Mouse (Mus musculus) heart, embryonic 10.5 days (tissue): ENCODE results near the gene Btaf1. TPM values are rescaled to one million over a fixed set of nuclear protein-coding genes. Genes with fewer than 3 reads are reported as not detected.

Experiments
- DNase-seq: peaks from one replicate; pipeline ENCODE4 v3.0.0-alpha.2; 2017; ENCODE audit warnings: low spot score
- H3K27ac ChIP-seq: fragments of 300-500 bp; sonication (generic); 2 replicates; pipeline ENCODE4 v1.5.1; 2016; ENCODE audit warnings: mild to moderate bottlenecking
- H3K27me3 ChIP-seq: fragments of 300-500 bp; sonication (generic); 2 replicates; pipeline ENCODE4 v1.6.1; 2016; ENCODE audit warnings: mild to moderate bottlenecking; ENCODE audit not compliant: poor library complexity, insufficient read depth, severe bottlenecking
- H3K36me3 ChIP-seq: fragments of 300-500 bp; sonication (generic); 2 replicates; pipeline ENCODE4 v1.6.1; 2016; ENCODE audit warnings: mild to moderate bottlenecking, moderate library complexity
- H3K4me1 ChIP-seq: fragments of 300-500 bp; sonication (generic); 2 replicates; pipeline ENCODE4 v1.6.1; 2016; ENCODE audit warnings: mild to moderate bottlenecking
- H3K4me3 ChIP-seq: fragments of 300-500 bp; sonication (generic); 2 replicates; pipeline ENCODE4 v1.5.1; 2016; ENCODE audit warnings: mild to moderate bottlenecking, moderate library complexity
- H3K9me3 ChIP-seq: fragments of 300-500 bp; sonication (generic); 2 replicates; pipeline ENCODE4 v1.6.1; 2016; ENCODE audit warnings: mild to moderate bottlenecking, moderate library complexity
- WGBS: fragments of 180-500 bp; shearing (Covaris S2); methylation state at CpG from one replicate; pipeline ENCODE4 v1.1.7; 2016; 5-methylcytosine and 5-hydroxymethylcytosine counted together
- polyA plus RNA-seq: library from polyadenylated mRNA; unstranded; fragments of >200 nt; fragmentation: Nextera tagmentation; extraction: Ambion mirVana; gene quantifications from 2 replicates; pipeline ENCODE4 v1.2.1, GENCODE M21; 2016

Gene Btaf1
- polyA plus RNA-seq, 1 experiment from 2014 or later = 13.6 TPM

- Histone ChIP-seq H3K9me3 (no peaks in the 10 kb centered on the region), H3K27ac (no peak overlapping the region), H3K4me3 (no peak overlapping the region), H3K27me3 (no peaks in the 10 kb centered on the region), H3K4me1 (peaks cover 21% of the 10 kb centered on the region), H3K36me3 (peaks cover 35% of the 10 kb centered on the region)
- DNase-seq = no peak
- WGBS = 91% methylated on average over 6 of the region's 6 CpGs
Observed at GRCm38 (mm10) chr19:37016890-37017289, 91.0 kb downstream of the Btaf1 start.

DNA sequence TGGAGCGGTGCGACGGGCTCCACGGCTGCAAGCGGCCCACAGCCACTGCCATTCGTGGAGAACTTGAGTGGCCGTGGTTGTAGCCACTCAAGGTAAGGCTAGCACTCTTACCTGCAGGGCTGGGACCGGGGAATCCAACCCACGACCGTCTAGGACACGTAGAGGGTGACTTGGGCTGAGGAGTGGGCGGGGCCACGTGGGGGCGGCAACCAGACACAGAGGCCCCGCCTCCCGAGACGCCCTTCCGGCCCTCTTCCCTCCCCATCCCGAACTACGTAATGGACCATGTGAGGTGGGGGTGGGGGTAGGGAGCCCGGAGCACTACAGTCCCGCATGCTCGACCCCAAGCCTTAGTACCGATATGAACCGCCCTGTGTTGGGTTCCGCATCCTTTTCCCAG, 92.5 kb downstream of the Btaf1 start:
- whole genome bisulfite sequencing = 2% methylated on average over 26 of the region's 26 CpGs
- Histone ChIP-seq H3K27me3 (no peaks in the 10 kb centered on the region), H3K9me3 (no peaks in the 10 kb centered on the region), H3K27ac (peak overlapping the region; percentile 80), H3K4me3 (peak overlapping the region; percentile 63), H3K36me3 (peaks cover 20% of the 10 kb centered on the region), H3K4me1 (peaks cover 21% of the 10 kb centered on the region)
- DNase-seq = peak; percentile 95

- Histone ChIP-seq H3K9me3 (no peaks in the 10 kb centered on the region), H3K4me1 (peaks cover 21% of the 10 kb centered on the region), H3K4me3 (peak overlapping the region; percentile 63), H3K27ac (peak overlapping the region; percentile 80), H3K27me3 (no peaks in the 10 kb centered on the region), H3K36me3 (peaks cover 15% of the 10 kb centered on the region)
- DNase-seq = no peak
- WGBS = 63% methylated on average over 5 of the region's 5 CpGs
Observed at GRCm38 (mm10) chr19:37018931-37019330, 93.1 kb downstream of the Btaf1 start.

GRCm38 (mm10) chr19:37020531-37020930, 94.7 kb downstream of the Btaf1 start:
- no peaks in the 10 kb centered on the region for H3K9me3 ChIP-seq
- H3K4me3 ChIP-seq = no peak overlapping the region
- WGBS = 48% methylated on average over 5 of the region's 5 CpGs
- DNase-seq = no peak
- peaks cover 21% of the 10 kb centered on the region for H3K4me1 ChIP-seq
- H3K27me3 ChIP-seq = no peaks in the 10 kb centered on the region
- no peaks in the 10 kb centered on the region; the same call in 1 of the 2 replicates for H3K36me3 ChIP-seq
- H3K27ac ChIP-seq = no peak overlapping the region

DNA sequence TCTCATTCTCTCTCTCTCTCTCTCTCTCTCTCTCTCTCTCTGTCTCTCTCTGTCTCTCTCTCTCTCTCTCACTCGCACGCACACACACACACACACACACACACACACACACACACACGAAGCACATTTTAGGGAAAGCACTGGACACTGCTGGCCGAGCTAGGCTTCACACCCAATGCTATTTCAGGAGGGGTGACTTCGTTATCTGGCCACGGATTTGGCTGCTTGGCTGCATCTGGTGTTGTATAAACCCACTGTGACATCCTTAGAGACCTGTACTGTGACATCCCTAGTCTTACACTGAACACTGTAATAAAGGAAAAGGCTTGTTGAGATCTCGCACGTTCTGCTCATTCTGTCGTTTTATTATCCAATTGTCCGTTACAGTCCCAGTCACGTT, 95.1 kb downstream of the Btaf1 start:
- Histone ChIP-seq H3K27me3 (no peaks in the 10 kb centered on the region), H3K4me1 (peaks cover 25% of the 10 kb centered on the region), H3K27ac (no peak overlapping the region), H3K4me3 (no peak overlapping the region), H3K36me3 (no peaks in the 10 kb centered on the region; the same call in 1 of the 2 replicates), H3K9me3 (no peaks in the 10 kb centered on the region)
- no peak for DNase-seq
- WGBS = 71% methylated on average over 11 of the region's 11 CpGs

DNA sequence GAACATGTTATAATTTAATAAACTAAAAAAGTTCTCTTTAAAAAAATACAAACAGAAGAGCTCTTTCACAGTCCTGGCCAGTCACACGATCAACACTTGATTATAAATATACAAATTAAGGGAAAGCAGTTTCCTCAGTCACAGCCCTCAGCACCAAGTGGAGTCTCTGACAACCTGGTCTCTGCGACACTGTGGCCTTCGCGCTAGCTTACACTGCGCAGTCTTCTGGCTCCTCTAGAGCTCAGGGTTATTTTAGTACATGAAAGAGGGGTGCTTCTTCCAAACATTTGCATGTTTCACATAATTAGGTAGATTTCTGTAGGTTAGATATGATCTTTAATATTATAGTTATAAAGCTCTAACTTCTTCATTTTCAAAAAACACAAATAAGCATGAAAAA, 96.3 kb downstream of the Btaf1 start:
- no peak overlapping the region for H3K4me3 ChIP-seq
- no peaks in the 10 kb centered on the region for H3K27me3 ChIP-seq
- H3K36me3 ChIP-seq = no peaks in the 10 kb centered on the region; the same call in 1 of the 2 replicates
- H3K9me3 ChIP-seq = no peaks in the 10 kb centered on the region
- peaks cover 34% of the 10 kb centered on the region for H3K4me1 ChIP-seq
- H3K27ac ChIP-seq = no peak overlapping the region
- no peak for DNase-seq
- 86% methylated on average over 5 of the region's 5 CpGs for WGBS

- Histone ChIP-seq H3K9me3 (no peaks in the 10 kb centered on the region), H3K27me3 (no peaks in the 10 kb centered on the region), H3K4me1 (peaks cover 16% of the 10 kb centered on the region), H3K4me3 (no peak overlapping the region), H3K36me3 (no peaks in the 10 kb centered on the region; the same call in 1 of the 2 replicates), H3K27ac (0 out of 2 replicates have a peak overlapping the region, but pooled peaks have one; percentile 1)
- no peak for DNase-seq
- 76% methylated on average over 13 of the region's 13 CpGs for WGBS
Observed at GRCm38 (mm10) chr19:37025839-37026319, 100.0 kb downstream of the Btaf1 start.

GRCm38 (mm10) chr19:37026408-37026807, 100.5 kb downstream of the Btaf1 start:
- no peaks in the 10 kb centered on the region; the same call in 1 of the 2 replicates for H3K36me3 ChIP-seq
- no peak for DNase-seq
- 64% methylated on average over 11 of the region's 11 CpGs for WGBS
- H3K27ac ChIP-seq = 0 out of 2 replicates have a peak overlapping the region, but pooled peaks have one; percentile 1
- H3K4me1 ChIP-seq = peaks cover 13% of the 10 kb centered on the region
- no peaks in the 10 kb centered on the region for H3K27me3 ChIP-seq
- no peak overlapping the region for H3K4me3 ChIP-seq
- H3K9me3 ChIP-seq = no peaks in the 10 kb centered on the region

- Histone ChIP-seq H3K9me3 (no peaks in the 10 kb centered on the region), H3K27ac (no peak overlapping the region), H3K4me3 (no peak overlapping the region), H3K27me3 (no peaks in the 10 kb centered on the region), H3K4me1 (peaks cover 19% of the 10 kb centered on the region), H3K36me3 (no peaks in the 10 kb centered on the region)
- WGBS = 83% methylated on average over 6 of the region's 6 CpGs
- DNase-seq = no peak
Observed at GRCm38 (mm10) chr19:37029771-37030170, 103.9 kb downstream of the Btaf1 start.

GRCm38 (mm10) chr19:37031446-37031845, 105.6 kb downstream of the Btaf1 start:
- Histone ChIP-seq H3K27me3 (no peaks in the 10 kb centered on the region), H3K4me1 (peaks cover 10% of the 10 kb centered on the region), H3K36me3 (no peaks in the 10 kb centered on the region), H3K27ac (no peak overlapping the region), H3K4me3 (no peak overlapping the region), H3K9me3 (no peaks in the 10 kb centered on the region)
- 88% methylated on average over 5 of the region's 5 CpGs for WGBS
- no peak for DNase-seq

GRCm38 (mm10) chr19:37032364-37032763, 106.5 kb downstream of the Btaf1 start:
- Histone ChIP-seq H3K4me3 (no peak overlapping the region), H3K4me1 (peaks cover 6% of the 10 kb centered on the region; the same call in 1 of the 2 replicates), H3K9me3 (no peaks in the 10 kb centered on the region), H3K27me3 (no peaks in the 10 kb centered on the region), H3K27ac (no peak overlapping the region), H3K36me3 (no peaks in the 10 kb centered on the region)
- 87% methylated on average over 2 of the region's 2 CpGs for WGBS
- no peak for DNase-seq

- Histone ChIP-seq H3K4me1 (no peaks in the 10 kb centered on the region), H3K36me3 (no peaks in the 10 kb centered on the region)
Observed at GRCm38 (mm10) chr19:37040906-37041305, 115.0 kb downstream of the Btaf1 start.

DNA sequence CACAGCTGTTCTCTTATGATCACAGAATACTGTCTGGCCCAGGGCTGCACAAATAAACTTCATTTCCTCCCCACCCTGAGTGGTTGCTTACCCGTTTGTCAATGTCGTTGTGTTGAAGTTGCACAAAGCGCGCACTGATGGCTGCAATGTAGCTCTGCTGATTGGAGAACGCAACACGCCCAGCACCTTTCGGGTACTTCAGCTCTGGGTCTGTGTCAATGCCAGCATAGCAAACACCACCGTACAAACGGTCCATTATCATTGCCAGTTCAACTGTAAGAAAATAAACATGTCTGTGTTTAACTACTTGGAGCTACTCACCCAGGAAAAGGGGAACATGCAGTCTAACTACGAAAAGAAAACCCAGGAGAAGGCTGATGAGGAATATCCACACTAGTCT, 118.6 kb downstream of the Btaf1 start:
- no peaks in the 10 kb centered on the region for H3K4me1 ChIP-seq
- no peak overlapping the region for H3K4me3 ChIP-seq
- no peaks in the 10 kb centered on the region for H3K9me3 ChIP-seq
- WGBS = 89% methylated on average over 10 of the region's 10 CpGs
- no peak for DNase-seq
- no peaks in the 10 kb centered on the region for H3K36me3 ChIP-seq
- no peak overlapping the region for H3K27ac ChIP-seq
- H3K27me3 ChIP-seq = no peaks in the 10 kb centered on the region

More at GRCm38 (mm10) chr19:37040906-37041305, 115.0 kb downstream of the Btaf1 start:
- Histone ChIP-seq H3K27me3 (no peaks in the 10 kb centered on the region), H3K4me3 (no peak overlapping the region), H3K27ac (no peak overlapping the region), H3K9me3 (no peaks in the 10 kb centered on the region)
- DNase-seq = no peak

- no peak for DNase-seq
- no peaks in the 10 kb centered on the region for H3K36me3 ChIP-seq
- 88% methylated on average over 6 of the region's 6 CpGs for WGBS
- H3K27ac ChIP-seq = no peak overlapping the region
- H3K4me3 ChIP-seq = no peak overlapping the region
- H3K27me3 ChIP-seq = no peaks in the 10 kb centered on the region
- H3K9me3 ChIP-seq = no peaks in the 10 kb centered on the region
- H3K4me1 ChIP-seq = no peaks in the 10 kb centered on the region
Observed at GRCm38 (mm10) chr19:37048507-37048906, 122.6 kb downstream of the Btaf1 start.
